Mouse (Mus musculus) A20 (cell line): Measurements from ENCODE around the gene Aqp7.
"Not testable (repeated sequence)": the region's sequence is repeated elsewhere in the genome, so short reads cannot be mapped to it uniquely, and the experiment has no call there.

Experiments
- DNase-seq: peaks from one replicate; pipeline ENCODE4 v3.0.0-alpha.2; 2011; ENCODE audit warnings: low read depth, low spot score

Gene Aqp7

GRCm38 (mm10) chr4:41047524-41048271, at the start of gene Aqp7:
TSS of gene Aqp7 (minus strand) at chr4:41048139.
- DNase-seq = no peak

- DNase-seq = no peak
Measured at GRCm38 (mm10) chr4:41097381-41097780, 49.4 kb upstream of the Aqp7 start.

GRCm38 (mm10) chr4:41096794-41097193, 48.9 kb upstream of the Aqp7 start:
- DNase-seq = no peak

GRCm38 (mm10) chr4:41096169-41096568, 48.2 kb upstream of the Aqp7 start:
- DNase-seq = no peak

DNA sequence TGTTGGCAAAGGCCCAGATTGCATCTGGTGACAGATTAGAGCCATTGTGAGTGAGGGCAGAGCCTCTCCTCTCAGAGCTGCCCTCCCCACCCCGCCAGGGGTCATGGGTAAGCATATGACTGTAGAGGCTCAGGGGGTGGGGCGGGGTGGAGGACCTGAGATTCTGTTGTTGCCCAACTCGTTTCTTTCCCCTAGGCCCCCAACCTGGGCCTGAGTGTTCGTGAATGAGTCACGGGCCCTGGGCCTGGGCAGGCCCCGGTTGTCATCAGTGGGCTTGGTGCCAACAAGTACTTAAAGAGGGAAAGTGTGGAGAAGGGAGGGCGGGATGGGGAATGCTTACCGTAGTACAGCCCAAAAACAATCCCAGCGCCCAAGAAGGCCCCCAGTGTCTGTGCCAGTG, 46.4 kb upstream of the Aqp7 start:
- no peak for DNase-seq

DNA sequence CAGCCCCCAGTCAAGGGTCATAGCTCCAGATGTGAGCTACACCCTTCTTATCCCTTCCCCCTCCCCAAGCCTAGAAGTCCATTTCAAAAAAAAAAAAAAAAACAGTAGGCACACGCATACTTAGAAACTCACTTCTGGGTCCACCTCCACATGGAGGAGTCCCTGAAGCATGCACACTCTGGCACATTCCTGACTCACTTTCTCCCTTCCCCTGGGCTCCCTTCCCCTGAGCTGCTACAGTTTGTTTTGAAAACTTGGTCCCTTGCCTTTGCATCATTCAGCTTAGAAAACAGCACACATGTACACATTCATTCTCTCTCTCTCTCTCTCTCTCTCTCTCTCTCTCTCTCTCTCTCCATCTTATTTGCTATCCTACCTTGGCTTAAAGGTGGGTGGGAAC, 45.0 kb upstream of the Aqp7 start:
- DNase-seq = no peak

GRCm38 (mm10) chr4:41091391-41091790, 43.5 kb upstream of the Aqp7 start:
- DNase-seq = no peak

GRCm38 (mm10) chr4:41089705-41090104, 41.8 kb upstream of the Aqp7 start:
- DNase-seq = no peak

DNA sequence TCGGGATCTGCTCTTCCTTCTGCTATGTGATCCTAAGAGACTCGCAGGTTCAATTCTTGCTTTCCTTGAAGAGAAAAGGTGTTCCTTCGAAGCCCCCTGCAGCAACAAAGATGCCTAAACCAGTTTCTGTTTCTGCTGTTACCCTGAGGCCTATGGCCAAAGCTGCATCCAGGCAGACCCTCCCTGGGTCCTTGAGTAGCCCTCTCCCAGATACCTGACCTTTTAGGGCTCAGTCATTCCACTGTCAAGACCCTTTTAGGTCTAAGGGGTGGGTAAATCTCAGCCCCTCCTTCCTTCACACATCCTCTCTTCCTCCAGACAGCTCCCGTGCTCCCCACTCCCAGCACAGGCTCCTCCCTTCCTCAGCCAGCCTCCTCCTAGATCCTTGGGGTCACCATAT, 41.2 kb upstream of the Aqp7 start:
- DNase-seq = no peak

DNA sequence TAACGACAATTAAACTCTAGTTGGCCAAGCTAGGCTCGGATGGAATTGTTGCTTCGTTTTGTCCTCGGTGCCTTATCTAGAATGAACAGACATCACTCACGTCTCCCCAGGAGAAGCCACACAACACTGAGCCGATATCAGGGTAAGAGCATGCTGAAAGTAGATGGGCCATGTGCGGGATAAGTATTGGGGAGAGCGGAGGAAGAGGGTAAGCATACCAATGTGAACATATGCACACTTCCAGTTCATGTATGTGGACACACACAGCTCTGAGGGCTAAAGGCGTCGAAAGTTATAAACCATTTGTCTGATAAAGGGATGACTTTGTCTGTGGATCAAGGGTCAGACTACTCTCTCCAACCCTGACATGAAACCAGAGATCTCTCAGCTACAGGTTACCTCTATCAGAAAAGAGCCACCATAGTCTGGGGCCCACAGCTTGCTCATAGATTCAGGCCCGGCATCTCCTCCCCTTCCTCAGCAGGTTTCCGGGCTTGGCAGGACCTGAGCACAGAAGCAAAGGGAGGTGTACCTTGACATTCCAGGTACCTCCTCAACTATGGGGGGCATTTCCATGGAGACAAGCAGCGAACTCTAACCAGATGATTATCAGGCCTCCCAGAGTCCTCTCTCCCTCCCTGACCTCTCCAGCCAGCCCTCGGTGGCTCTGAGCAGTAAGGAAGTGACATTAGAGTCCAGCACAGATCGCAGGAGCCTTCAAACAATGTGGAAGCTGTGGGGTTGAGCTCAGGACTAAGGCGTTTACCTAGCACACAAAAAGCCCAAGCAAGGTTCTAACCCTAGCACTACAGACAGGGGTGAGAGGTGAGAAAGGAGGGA, 39.7 kb upstream of the Aqp7 start:
- DNase-seq = no peak

GRCm38 (mm10) chr4:41086947-41087346, 39.0 kb upstream of the Aqp7 start:
- no peak for DNase-seq

GRCm38 (mm10) chr4:41084819-41085218, 36.9 kb upstream of the Aqp7 start:
- no peak for DNase-seq

- not testable (repeated sequence) for DNase-seq
Measured at GRCm38 (mm10) chr4:41082803-41083202, 34.9 kb upstream of the Aqp7 start.

DNA sequence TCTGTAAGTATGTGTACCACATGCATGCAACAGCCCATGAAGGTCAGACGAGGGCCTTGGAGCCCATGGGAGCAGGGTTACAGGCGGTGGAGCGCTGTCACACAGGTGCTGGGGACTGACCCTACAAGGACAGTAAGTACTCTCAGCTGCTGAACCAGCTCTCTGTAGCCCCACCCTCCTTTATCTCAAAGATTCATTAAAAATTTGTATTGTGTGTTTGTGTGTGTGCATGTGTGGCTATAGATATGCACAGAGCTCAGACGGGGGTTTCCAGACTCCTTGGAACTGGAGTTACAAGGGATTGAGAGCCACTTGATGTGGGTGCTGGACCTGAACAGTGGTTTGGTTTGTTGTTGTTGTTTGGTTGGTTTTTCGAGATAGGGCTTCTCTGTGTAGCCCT, 33.8 kb upstream of the Aqp7 start:
- no peak for DNase-seq

- no peak for DNase-seq
Measured at GRCm38 (mm10) chr4:41078726-41079125, 30.8 kb upstream of the Aqp7 start.

DNA sequence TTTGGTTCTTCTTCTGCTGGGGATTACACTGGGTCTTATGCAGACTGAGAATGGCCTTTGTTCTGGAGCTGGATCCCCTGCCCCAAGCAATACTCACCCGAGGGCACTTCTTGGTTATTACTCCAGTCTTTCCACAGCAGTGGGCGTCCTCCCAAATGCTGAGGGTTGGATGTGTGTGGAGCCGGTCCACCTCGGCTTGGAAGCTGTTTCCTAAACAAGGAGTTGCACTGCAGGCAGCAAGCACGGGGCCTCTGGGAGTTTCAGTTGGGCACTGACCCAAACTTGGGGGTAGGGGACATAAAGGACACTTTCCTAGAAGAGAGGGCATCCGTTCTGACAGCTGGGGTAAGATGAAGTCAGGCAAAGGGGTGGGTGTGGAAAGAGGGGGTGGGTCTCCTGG, 26.5 kb upstream of the Aqp7 start:
- no peak for DNase-seq

DNA sequence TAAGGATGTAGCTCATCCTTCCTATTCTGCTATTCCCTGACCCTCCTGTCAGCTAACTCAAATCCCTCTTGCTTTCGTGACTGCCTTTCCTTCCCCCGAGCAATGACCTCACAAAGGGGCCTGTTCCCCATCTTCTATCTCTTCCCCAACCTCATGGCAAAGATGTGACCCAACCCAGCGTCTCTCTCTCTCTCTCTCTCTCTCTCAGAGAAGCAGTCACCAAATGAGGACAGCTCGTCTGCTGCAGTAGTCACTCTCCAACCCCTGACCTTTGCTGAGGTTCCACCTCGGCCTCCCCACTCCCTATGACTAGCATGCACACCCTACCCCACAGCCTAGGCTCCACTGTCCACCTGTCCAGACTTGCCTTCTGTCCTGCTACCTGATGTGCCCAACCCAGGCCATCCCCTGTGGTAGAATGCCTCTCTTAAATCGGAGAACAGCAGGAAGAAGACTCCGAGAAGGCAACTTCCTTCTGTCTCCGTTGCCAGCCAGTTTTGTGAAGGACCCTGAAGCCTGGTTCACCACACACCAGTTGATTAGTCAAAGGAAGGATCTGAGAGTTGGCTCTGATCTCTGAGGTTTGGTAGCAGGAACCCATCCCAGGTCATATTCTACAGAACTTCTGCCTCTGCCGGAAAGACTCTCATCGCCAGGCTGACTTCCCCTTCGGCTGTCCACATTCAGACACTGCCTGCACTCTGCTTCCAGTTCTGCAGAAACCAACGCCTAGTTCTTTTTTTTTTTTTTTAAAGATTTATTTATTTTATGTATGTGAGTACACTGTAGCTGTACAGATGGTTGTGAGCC, 25.3 kb upstream of the Aqp7 start:
- no peak for DNase-seq

DNA sequence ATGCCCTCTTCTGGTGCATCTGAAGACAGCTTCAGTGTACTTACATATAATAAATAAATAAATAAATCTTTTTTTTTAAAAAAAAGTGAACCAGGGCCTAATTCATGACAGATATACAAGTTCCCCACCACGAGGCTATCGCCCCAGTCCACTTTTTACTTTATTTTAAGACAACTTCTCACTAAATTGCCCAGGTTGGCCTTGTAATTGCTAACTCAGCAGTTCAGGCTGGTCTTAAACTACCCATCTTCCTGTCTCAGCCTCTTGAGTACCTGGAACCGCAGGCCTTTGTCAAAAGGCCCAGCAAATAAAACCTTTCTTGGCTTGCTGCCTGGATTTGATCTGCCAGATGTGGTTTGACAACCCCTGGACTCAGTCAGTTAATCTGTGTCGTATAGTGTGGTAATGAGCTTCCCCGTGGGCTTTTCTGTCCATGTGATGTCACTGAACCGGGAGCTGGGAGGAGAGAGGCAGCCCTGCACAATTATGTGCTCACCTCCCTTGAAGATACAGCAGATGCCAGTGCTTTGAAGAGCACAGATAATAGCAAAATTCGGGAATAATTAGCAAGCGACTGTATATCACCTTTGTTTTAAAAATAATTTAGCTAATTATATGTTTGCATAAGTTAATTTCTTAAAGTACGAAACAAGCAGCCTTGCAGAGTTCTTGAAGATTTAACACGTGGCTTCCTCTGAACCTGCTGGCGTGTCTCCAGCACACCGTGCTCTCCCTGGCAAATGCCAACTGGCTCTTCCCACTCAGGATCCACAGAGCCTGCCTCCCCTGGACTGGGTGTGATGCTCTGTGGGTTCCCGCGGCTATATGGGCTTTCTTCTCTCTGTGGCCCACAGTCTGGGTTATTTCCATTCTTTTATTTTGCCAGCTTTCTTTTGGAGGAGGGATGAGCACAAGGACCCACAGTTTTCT, 23.8 kb upstream of the Aqp7 start:
- no peak for DNase-seq

DNA sequence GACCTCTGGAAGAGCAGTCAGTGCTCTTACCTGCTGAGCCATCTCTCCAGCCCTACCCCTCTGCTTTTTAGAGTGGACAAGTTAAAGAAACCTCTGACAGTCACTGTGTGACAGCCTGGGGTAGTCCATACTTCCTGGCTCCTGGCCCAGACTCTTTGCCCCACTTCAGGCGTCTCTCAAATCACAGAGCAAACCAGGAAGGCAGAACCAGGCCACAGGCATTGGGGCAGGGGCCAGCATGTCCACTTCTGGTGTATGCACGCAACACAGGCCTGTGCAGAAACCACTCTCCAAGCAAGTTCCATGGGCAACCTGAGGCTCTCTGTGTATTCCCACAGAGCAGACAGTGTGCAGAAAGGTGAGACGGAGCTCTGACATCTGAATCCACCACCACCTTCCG, 17.3 kb upstream of the Aqp7 start:
- no peak for DNase-seq

GRCm38 (mm10) chr4:41063894-41064673, 16.1 kb upstream of the Aqp7 start:
- DNase-seq = peak; percentile 68
